Mouse (Mus musculus) forebrain, embryonic 10.5 days (tissue): ENCODE measurements around the gene Gm45808. TPM values are rescaled to one million over a fixed set of nuclear protein-coding genes. Genes with fewer than 3 reads are reported as not detected.
"Not testable (repeated sequence)": the region's sequence is repeated elsewhere in the genome, so short reads cannot be mapped to it uniquely, and the experiment has no call there.

Experiments
- DNase-seq: peaks from one replicate; pipeline ENCODE4 v3.0.0-alpha.2; 2017; ENCODE audit warnings: low spot score; ENCODE audit errors: extremely low spot score
- H3K27ac ChIP-seq: fragments of 300-500 bp; sonication (generic); 2 replicates; pipeline ENCODE4 v1.5.1; 2016; ENCODE audit warnings: mild to moderate bottlenecking
- H3K27me3 ChIP-seq: fragments of 300-500 bp; sonication (generic); 2 replicates; pipeline ENCODE4 v1.6.1; 2016; ENCODE audit warnings: mild to moderate bottlenecking; ENCODE audit not compliant: poor library complexity, severe bottlenecking
- H3K36me3 ChIP-seq: fragments of 300-500 bp; sonication (generic); replicated peaks from 2 replicates; pipeline ENCODE4 v1.6.1; 2016; ENCODE audit warnings: mild to moderate bottlenecking, moderate library complexity
- H3K4me1 ChIP-seq: fragments of 300-500 bp; sonication (generic); 2 replicates; pipeline ENCODE4 v1.6.1; 2016
- H3K4me3 ChIP-seq: fragments of 300-500 bp; sonication (generic); 2 replicates; pipeline ENCODE4 v1.5.1; 2016; ENCODE audit warnings: mild to moderate bottlenecking, moderate library complexity
- H3K9me3 ChIP-seq: fragments of 300-500 bp; sonication (generic); 2 replicates; pipeline ENCODE4 v1.6.1; 2016; ENCODE audit warnings: mild to moderate bottlenecking, moderate library complexity
- WGBS: fragments of 180-500 bp; shearing (Covaris S2); methylation state at CpG from one replicate; pipeline ENCODE4 v1.1.7; 2016; 5-methylcytosine and 5-hydroxymethylcytosine counted together
- polyA plus RNA-seq: library from polyadenylated mRNA; unstranded; fragments of >200 nt; fragmentation: Nextera tagmentation; extraction: Ambion mirVana; gene quantifications from 2 replicates; pipeline ENCODE4 v1.2.1, GENCODE M21; 2016

The Gm45808 gene
- polyA plus RNA-seq, 1 experiment from 2014 or later, result not detected

- Histone ChIP-seq H3K27me3 (no peaks in the 10 kb centered on the region), H3K9me3 (no peaks in the 10 kb centered on the region), H3K27ac (peak overlapping the region; percentile 91), H3K4me1 (peaks cover 47% of the 10 kb centered on the region), H3K4me3 (peak overlapping the region; percentile 63), H3K36me3 (peaks cover 20% of the 10 kb centered on the region)
- DNase-seq, result peak; percentile 85
- WGBS, result under 1% methylated on average over 28 of the region's 28 CpGs
Measured at GRCm38 (mm10) chr7:45521728-45522184, 35.1 kb upstream of the Gm45808 start.

GRCm38 (mm10) chr7:45520605-45521004 lies 34.0 kb upstream of the Gm45808 start:
- H3K9me3 ChIP-seq, result no peaks in the 10 kb centered on the region
- H3K4me1 ChIP-seq, result peaks cover 49% of the 10 kb centered on the region
- no peak overlapping the region for H3K27ac ChIP-seq
- no peak for DNase-seq
- no peaks in the 10 kb centered on the region for H3K27me3 ChIP-seq
- 96% methylated on average over 7 of the region's 7 CpGs for WGBS
- H3K36me3 ChIP-seq, result peaks cover 20% of the 10 kb centered on the region
- H3K4me3 ChIP-seq, result no peak overlapping the region

- Histone ChIP-seq H3K4me1 (peaks cover 45% of the 10 kb centered on the region), H3K36me3 (peaks cover 16% of the 10 kb centered on the region), H3K27me3 (no peaks in the 10 kb centered on the region), H3K9me3 (no peaks in the 10 kb centered on the region), H3K4me3 (no peak overlapping the region), H3K27ac (no peak overlapping the region)
- no peak for DNase-seq
- WGBS, result 80% methylated on average over 8 of the region's 8 CpGs
Measured at GRCm38 (mm10) chr7:45519345-45520120, 32.9 kb upstream of the Gm45808 start.

DNA sequence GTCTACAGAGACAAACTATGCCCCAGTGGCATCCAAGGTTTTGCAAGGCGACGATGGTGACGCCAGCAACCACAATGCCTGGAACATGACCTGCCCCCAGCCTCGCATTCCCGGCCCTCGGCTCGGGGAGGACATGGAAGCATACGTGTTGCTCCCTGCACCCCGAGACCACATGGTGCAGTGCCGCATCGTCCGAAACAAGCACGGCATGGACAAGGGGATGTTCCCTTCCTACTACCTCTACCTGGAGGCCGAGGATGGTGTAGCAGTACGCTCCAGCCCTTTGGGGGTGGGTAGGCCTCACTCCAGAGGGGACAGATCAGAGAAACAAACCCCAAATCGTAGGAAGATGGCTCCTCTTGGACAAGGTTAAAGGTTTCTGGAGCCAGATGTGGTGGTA lies 32.0 kb upstream of the Gm45808 start:
- H3K36me3 ChIP-seq, result peaks cover 9% of the 10 kb centered on the region
- no peaks in the 10 kb centered on the region for H3K9me3 ChIP-seq
- peaks cover 39% of the 10 kb centered on the region for H3K4me1 ChIP-seq
- no peak overlapping the region for H3K27ac ChIP-seq
- no peaks in the 10 kb centered on the region for H3K27me3 ChIP-seq
- no peak overlapping the region for H3K4me3 ChIP-seq
- no peak for DNase-seq
- WGBS, result 94% methylated on average over 16 of the region's 16 CpGs

- H3K36me3 ChIP-seq, H3K9me3 ChIP-seq, DNase-seq, H3K27ac ChIP-seq, H3K4me3 ChIP-seq, H3K27me3 ChIP-seq: not testable (repeated sequence)
- peaks cover 23% of the 10 kb centered on the region for H3K4me1 ChIP-seq
- 67% methylated on average over 5 of the region's 5 CpGs for WGBS
Measured at GRCm38 (mm10) chr7:45516846-45517245, 30.2 kb upstream of the Gm45808 start.

- WGBS, result 24% methylated on average over 16 of the region's 16 CpGs
Measured at GRCm38 (mm10) chr7:45515436-45515835, 28.8 kb upstream of the Gm45808 start.

DNA sequence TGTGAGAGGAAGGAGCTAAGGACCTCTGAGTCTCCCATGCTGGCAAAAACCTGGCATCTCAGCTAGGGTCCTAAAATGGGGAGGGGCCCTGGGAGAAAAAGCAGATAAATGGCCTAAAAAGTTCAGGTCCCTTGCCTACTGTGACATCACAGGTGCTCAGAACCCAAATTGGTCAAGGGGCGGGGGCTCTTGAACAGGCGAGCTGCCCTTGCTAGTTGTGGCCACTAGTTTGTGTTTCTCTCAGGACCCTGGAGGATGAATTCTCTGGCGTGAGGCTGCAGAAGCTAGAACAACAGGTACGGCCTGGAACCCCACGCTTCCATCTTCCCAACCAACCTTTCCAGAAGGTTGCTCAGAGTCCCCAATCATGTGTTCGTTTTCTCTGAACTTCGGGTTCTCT lies 27.8 kb upstream of the Gm45808 start:
- Histone ChIP-seq H3K27me3 (no peaks in the 10 kb centered on the region), H3K4me3 (no peak overlapping the region), H3K36me3 (no peaks in the 10 kb centered on the region), H3K9me3 (no peaks in the 10 kb centered on the region), H3K4me1 (peaks cover 22% of the 10 kb centered on the region), H3K27ac (no peak overlapping the region)
- no peak for DNase-seq
- 86% methylated on average over 7 of the region's 7 CpGs for WGBS

More at GRCm38 (mm10) chr7:45515436-45515835, 28.8 kb upstream of the Gm45808 start:
- Histone ChIP-seq H3K4me3 (peak overlapping the region; percentile 16), H3K4me1 (peaks cover 17% of the 10 kb centered on the region), H3K27me3 (no peaks in the 10 kb centered on the region), H3K27ac (peak overlapping the region; percentile 65; the same call in 1 of the 2 replicates), H3K9me3 (no peaks in the 10 kb centered on the region), H3K36me3 (no peaks in the 10 kb centered on the region)
- no peak for DNase-seq

GRCm38 (mm10) chr7:45509912-45510787 lies 23.5 kb upstream of the Gm45808 start, which contains the start of gene Nucb1:
Nucb1 (minus strand) TSS chr7:45510406.
- under 1% methylated on average over 44 of the region's 44 CpGs for WGBS
- Histone ChIP-seq H3K4me3 (peak within 1 kb of the TSS; percentile 82), H3K36me3 (peaks cover 25% of the 10 kb centered on the region), H3K4me1 (peaks cover 22% of the 10 kb centered on the region), H3K27ac (peak within 1 kb of the TSS; percentile 93), H3K9me3 (no peaks in the 10 kb centered on the region), H3K27me3 (no peaks in the 10 kb centered on the region)
- peak; percentile 89 for DNase-seq

GRCm38 (mm10) chr7:45509181-45509882 lies 22.7 kb upstream of the Gm45808 start:
- 44% methylated on average over 19 of the region's 19 CpGs for WGBS

GRCm38 (mm10) chr7:45508561-45508960 lies 21.9 kb upstream of the Gm45808 start:
- Histone ChIP-seq H3K4me3 (peak overlapping the region; percentile 82; the same call in 1 of the 2 replicates), H3K4me1 (peaks cover 19% of the 10 kb centered on the region), H3K27me3 (no peaks in the 10 kb centered on the region), H3K27ac (no peak overlapping the region), H3K36me3 (peaks cover 33% of the 10 kb centered on the region), H3K9me3 (no peaks in the 10 kb centered on the region)
- 93% methylated on average over 6 of the region's 6 CpGs for WGBS
- DNase-seq, result no peak

More at GRCm38 (mm10) chr7:45509181-45509882, 22.7 kb upstream of the Gm45808 start:
- Histone ChIP-seq H3K27me3 (no peaks in the 10 kb centered on the region), H3K27ac (peak overlapping the region; percentile 93), H3K4me3 (peak overlapping the region; percentile 82), H3K4me1 (peaks cover 19% of the 10 kb centered on the region), H3K9me3 (no peaks in the 10 kb centered on the region), H3K36me3 (peaks cover 33% of the 10 kb centered on the region)
- DNase-seq, result no peak

DNA sequence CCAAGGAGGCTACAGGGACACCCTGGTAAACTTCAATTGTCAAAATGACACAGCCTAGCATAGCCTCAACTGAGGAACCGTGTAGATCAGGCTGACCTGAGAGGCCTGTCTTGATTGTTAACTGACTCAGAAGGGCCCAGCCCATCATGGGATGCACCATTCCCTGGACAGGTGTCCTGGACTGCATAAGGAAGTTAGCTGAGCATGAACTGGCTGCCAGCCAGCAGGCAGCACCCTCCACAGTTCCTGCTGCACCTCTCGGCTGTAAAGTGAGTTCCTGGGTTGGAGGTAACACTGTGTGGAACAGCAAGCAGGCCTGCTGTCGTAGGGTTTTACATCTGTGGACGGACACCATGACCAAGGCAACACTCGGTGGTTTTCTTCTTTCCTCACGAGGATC lies 21.0 kb upstream of the Gm45808 start:
- H3K36me3 ChIP-seq, result peaks cover 40% of the 10 kb centered on the region
- H3K27ac ChIP-seq, result no peak overlapping the region
- H3K27me3 ChIP-seq, result no peaks in the 10 kb centered on the region
- no peak overlapping the region for H3K4me3 ChIP-seq
- no peaks in the 10 kb centered on the region for H3K9me3 ChIP-seq
- peaks cover 19% of the 10 kb centered on the region for H3K4me1 ChIP-seq
- no peak for DNase-seq
- WGBS, result 88% methylated on average over 6 of the region's 6 CpGs

GRCm38 (mm10) chr7:45498427-45498826 lies 11.8 kb upstream of the Gm45808 start:
- no peak overlapping the region for H3K27ac ChIP-seq
- no peak overlapping the region for H3K4me3 ChIP-seq
- no peak for DNase-seq
- no peaks in the 10 kb centered on the region for H3K9me3 ChIP-seq
- no peaks in the 10 kb centered on the region for H3K4me1 ChIP-seq
- peaks cover 96% of the 10 kb centered on the region for H3K36me3 ChIP-seq
- whole genome bisulfite sequencing, result 94% methylated on average over 6 of the region's 6 CpGs
- no peaks in the 10 kb centered on the region for H3K27me3 ChIP-seq
